Mouse (Mus musculus) liver, embryonic 11.5 days (tissue): ENCODE data around the gene Bst1. TPM values are rescaled to one million over a fixed set of nuclear protein-coding genes. Genes with fewer than 3 reads are reported as not detected.
A peak's percentile ranks its signal among the peaks of the same experiment; 100 is the strongest.

Experiments
- ATAC-seq: fragments of 200-750 bp; cut with Nextera tagmentation; replicated peaks from 2 replicates; pipeline ENCODE4 v1.8.0; 2017; ENCODE audit warnings: moderate number of reproducible peaks, mild to moderate bottlenecking, moderate TSS enrichment, moderate library complexity; ENCODE audit not compliant: low FRiP score
- DNase-seq: peaks from one replicate; pipeline ENCODE4 v3.0.0-alpha.2; 2017; ENCODE audit warnings: low spot score
- H3K27ac ChIP-seq: fragments of 300-500 bp; sonication (generic); 2 replicates; pipeline ENCODE4 v1.5.1; 2014; ENCODE audit warnings: mild to moderate bottlenecking, low read depth, low read length, control low read depth
- H3K27me3 ChIP-seq: fragments of 300-500 bp; sonication (generic); replicated peaks from 2 replicates; pipeline ENCODE4 v1.6.1; 2014; ENCODE audit warnings: low read length, mixed read lengths; ENCODE audit not compliant: control insufficient read depth, insufficient read depth
- H3K36me3 ChIP-seq: fragments of 300-500 bp; sonication (generic); 2 replicates; pipeline ENCODE4 v1.6.1; 2014; ENCODE audit warnings: mild to moderate bottlenecking, low read length, moderate library complexity, mixed read lengths; ENCODE audit not compliant: control insufficient read depth, insufficient read depth
- H3K4me1 ChIP-seq: fragments of 300-500 bp; sonication (generic); replicated peaks from 2 replicates; pipeline ENCODE4 v1.6.1; 2014; ENCODE audit warnings: low read length, mixed read lengths; ENCODE audit not compliant: control insufficient read depth, insufficient read depth
- H3K4me2 ChIP-seq: fragments of 300-500 bp; sonication (generic); 2 replicates; pipeline ENCODE4 v1.6.1; 2014; ENCODE audit warnings: mild to moderate bottlenecking, control low read depth, moderate library complexity
- H3K4me3 ChIP-seq: fragments of 300-500 bp; sonication (generic); 2 replicates; pipeline ENCODE4 v1.5.1; 2014; ENCODE audit warnings: low read depth, low read length, control low read depth
- H3K9ac ChIP-seq: fragments of 300-500 bp; sonication (generic); 2 replicates; pipeline ENCODE4 v1.6.1; 2014; ENCODE audit warnings: low read depth, low read length, control low read depth
- H3K9me3 ChIP-seq: fragments of 300-500 bp; sonication (generic); 2 replicates; pipeline ENCODE4 v1.6.1; 2016; ENCODE audit warnings: low read length, inconsistent platforms, mixed read lengths; ENCODE audit not compliant: control insufficient read depth
- WGBS: fragments of 180-500 bp; shearing (Covaris S2); extraction: QIAGEN DNeasy Blood & Tissue Kit; methylation state at CpG from one replicate; pipeline ENCODE4 v1.1.7; 2014; 5-methylcytosine and 5-hydroxymethylcytosine counted together
- polyA plus RNA-seq: library from polyadenylated mRNA; unstranded; fragments of >200 nt; fragmentation: Nextera tagmentation; extraction: Ambion mirVana; gene quantifications from 2 replicates; pipeline ENCODE4 v1.2.1, GENCODE M21; 2014

The Bst1 gene
- 0.36 TPM in 1 of 2 replicates, not detected in the other for polyA plus RNA-seq

DNA sequence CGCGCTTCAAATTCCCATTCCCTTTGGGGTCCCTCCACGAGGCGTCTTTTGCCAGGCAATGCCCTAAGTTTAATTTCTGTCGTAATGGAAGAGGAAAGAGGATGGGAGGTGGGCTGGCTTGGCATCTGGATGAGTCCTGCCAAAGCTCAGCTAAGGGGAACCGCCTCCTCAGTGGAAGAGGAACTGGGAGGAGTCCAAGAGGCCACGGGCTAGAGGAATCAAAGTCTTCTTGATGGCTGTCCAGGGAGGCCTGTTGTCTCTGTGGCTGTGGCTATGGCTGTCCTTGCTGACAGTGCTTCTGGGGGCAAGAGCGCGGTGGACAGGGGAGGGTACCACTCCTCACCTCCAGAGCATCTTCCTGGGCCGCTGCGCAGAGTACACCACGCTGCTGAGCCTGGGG lies at the start of gene Bst1:
Gene Bst1 (plus strand): TSS at position 191 of the 400 bp plus-strand sequence.
- no peak within 1 kb of the TSS for H3K4me2 ChIP-seq
- DNase-seq, result no peak
- no peaks in the 10 kb centered on the region for H3K36me3 ChIP-seq
- no peaks in the 10 kb centered on the region for H3K9me3 ChIP-seq
- H3K27me3 ChIP-seq, result no peaks in the 10 kb centered on the region
- no peak within 1 kb of the TSS for H3K27ac ChIP-seq
- H3K9ac ChIP-seq, result no peak within 1 kb of the TSS
- ATAC-seq, result no peak
- no peaks in the 10 kb centered on the region for H3K4me1 ChIP-seq
- no peak within 1 kb of the TSS for H3K4me3 ChIP-seq
- 46% methylated on average over 12 of the region's 12 CpGs for WGBS

DNA sequence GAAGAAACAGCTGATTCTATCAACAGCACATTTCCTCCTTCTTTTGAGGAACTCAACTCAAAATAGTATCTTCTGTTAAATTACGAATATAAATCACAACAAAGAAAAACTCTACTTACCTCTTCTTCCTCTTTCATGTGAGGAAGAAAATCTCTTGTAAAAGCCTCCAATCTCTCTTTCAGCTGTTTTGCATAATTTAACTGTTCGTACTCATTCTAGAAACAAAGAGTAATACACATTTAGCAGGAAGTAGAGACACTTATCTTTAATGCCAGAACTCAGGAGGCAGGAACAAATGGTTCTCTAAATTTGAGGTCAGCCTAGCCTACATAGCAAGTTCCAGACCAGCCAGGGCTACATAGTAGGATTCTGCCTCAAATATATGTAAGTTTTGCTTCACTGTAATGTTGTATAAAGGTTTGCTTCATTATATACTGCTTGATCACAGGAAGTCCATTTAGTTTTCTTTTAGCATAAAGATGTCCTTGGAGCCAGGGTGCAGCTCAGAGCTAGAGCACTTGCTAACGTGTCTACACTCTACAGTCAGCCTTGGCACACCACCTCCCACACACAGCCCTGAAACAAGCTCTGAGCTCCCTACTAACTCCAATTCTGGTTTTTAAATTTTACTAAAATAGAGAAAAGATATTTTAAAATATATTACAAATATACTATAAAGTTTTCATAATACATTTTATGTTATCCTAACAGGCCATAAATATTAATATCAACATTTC lies 47.9 kb upstream of the Bst1 start:
- WGBS, result 67% methylated on average over 3 of the region's 3 CpGs
- no peak overlapping the region for H3K9ac ChIP-seq
- ATAC-seq (no peak), DNase-seq (no peak)
- H3K4me2 ChIP-seq, result no peak overlapping the region
- H3K27me3 ChIP-seq, result no peaks in the 10 kb centered on the region
- H3K4me1 ChIP-seq, result no peaks in the 10 kb centered on the region
- no peaks in the 10 kb centered on the region for H3K9me3 ChIP-seq
- H3K27ac ChIP-seq, result no peak overlapping the region
- peaks cover 5% of the 10 kb centered on the region; the same call in 1 of the 2 replicates for H3K36me3 ChIP-seq
- H3K4me3 ChIP-seq, result no peak overlapping the region

DNA sequence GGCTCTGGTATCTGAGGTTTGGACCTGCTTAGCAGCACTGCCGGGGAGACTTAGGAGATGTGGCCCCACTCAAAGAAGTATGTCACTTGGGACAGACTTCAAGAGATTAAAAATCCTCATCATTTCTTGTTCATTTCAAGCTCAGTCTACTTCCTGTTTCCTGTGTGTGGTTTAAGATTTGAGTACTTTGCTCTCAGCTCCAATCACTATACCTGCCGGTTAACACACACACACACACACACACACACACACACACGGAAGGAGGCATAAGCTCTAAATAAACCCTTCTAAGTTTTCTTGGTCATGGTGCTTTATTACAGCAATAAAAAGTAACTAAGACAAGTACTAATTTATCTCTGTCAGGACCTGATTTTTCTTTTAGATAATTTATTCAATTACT lies 47.1 kb upstream of the Bst1 start:
- 81% methylated on average over 3 of the region's 3 CpGs for WGBS
- no peak overlapping the region for H3K4me3 ChIP-seq
- DNase-seq (no peak), ATAC-seq (no peak)
- H3K9me3 ChIP-seq, result no peaks in the 10 kb centered on the region
- H3K4me2 ChIP-seq, result no peak overlapping the region
- H3K36me3 ChIP-seq, result peaks cover 3% of the 10 kb centered on the region; the same call in 1 of the 2 replicates
- no peak overlapping the region for H3K27ac ChIP-seq
- H3K4me1 ChIP-seq, result 0 out of 2 replicates have a peak, but pooled peaks cover 2% of the 10 kb centered on the region
- H3K9ac ChIP-seq, result no peak overlapping the region
- H3K27me3 ChIP-seq, result no peaks in the 10 kb centered on the region

DNA sequence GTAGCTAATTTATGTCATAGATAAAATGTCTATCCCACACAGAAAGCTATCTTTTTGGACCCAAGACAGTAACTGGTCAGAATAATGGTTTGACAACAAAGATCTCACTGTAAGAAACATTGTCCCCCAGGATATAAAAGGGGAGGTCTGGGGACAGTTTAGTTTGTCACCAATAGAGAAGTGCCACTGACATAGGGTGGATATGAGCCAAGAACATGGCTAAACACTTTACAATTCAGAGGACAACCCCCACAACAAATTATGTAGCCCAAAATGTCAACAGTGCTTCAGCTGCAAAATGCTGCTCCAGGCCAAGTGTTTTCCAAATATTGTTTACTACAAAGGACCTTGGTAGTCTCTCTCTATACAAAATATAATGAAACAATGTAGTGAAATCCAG lies 42.3 kb upstream of the Bst1 start:
- no peak for DNase-seq

DNA sequence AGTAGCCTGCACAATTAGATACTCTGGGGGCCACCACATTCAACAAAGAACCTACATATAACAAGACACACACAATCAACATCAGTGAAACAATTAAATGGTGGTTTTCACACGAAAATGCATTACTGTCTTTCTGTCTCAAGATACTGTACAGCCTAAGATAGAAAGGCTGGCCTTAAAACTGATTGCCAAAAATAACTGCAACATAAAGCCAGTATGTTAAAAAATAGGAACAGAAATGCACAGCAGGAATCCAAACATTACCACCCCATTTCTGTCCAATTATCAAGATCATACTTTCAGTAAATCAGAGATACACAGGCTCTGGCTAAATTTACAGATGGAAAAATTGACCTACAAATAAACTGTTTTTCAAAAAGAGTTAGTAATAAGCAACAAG lies 41.7 kb upstream of the Bst1 start:
- H3K4me1 ChIP-seq, result peaks cover 19% of the 10 kb centered on the region
- H3K9ac ChIP-seq, result no peak overlapping the region
- WGBS, result 59% methylated on average over 1 of the region's 1 CpGs
- H3K4me3 ChIP-seq, result no peak overlapping the region
- no peak for ATAC-seq
- no peak overlapping the region for H3K4me2 ChIP-seq
- no peak overlapping the region for H3K27ac ChIP-seq
- H3K9me3 ChIP-seq, result no peaks in the 10 kb centered on the region
- DNase-seq, result no peak
- H3K27me3 ChIP-seq, result no peaks in the 10 kb centered on the region
- H3K36me3 ChIP-seq, result no peaks in the 10 kb centered on the region

More for the DNA sequence above, 42.3 kb upstream of the Bst1 start:
- Histone ChIP-seq H3K27me3 (no peaks in the 10 kb centered on the region), H3K36me3 (no peaks in the 10 kb centered on the region), H3K27ac (no peak overlapping the region), H3K9me3 (no peaks in the 10 kb centered on the region), H3K4me3 (no peak overlapping the region), H3K4me1 (peaks cover 19% of the 10 kb centered on the region), H3K4me2 (no peak overlapping the region), H3K9ac (no peak overlapping the region)
- ATAC-seq, result no peak

DNA sequence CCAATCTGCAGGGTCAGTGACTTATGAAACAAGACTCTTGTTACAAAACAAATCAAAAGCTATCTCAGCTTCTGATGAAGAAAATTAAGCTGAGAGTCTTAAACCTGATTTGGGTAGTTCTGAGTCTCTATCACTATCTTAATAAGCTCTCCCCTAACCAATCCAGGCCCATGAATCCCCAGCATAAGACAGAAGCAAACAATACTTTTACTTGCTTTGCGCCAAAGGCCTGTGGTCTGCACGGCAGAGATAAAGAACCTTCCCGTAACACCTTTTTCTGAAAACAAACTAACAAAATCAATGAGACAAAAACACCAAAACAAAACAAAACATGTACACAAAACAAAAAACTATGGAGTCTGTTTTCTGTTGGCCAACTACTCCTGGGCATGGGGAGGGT lies 40.1 kb upstream of the Bst1 start:
- WGBS, result 57% methylated on average over 3 of the region's 3 CpGs
- H3K4me2 ChIP-seq, result peak overlapping the region; percentile 17; the same call in 1 of the 2 replicates

DNA sequence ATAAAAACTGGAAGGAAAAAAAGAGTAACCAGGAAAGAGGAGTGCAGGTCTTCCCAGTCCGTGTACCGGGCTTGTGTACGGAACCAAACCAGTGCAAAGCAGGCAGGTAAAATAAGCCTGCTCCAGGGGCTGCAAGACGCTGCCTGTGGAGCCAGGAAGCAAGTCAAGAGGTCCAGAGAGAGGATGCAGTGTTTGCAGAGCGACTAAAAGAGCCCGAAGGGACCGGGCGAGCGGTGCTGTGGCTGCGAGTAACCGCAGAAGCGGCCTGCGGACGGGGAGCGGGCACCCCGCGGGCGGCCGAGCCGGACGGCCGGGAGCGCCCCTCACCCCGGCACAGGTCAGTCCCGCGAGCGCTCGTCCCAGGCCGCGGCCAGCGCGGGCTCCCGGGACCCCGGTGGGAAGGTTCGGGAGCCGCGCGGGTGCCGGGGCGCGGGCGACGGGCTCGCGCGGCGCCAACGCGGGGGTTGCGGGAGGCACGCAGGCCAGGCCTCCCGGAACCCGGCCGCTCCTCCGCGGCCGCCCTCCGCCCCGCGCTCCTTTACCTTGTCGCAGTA lies 37.2 kb upstream of the Bst1 start:
- Histone ChIP-seq H3K4me2 (peak overlapping the region; percentile 65), H3K4me3 (peak overlapping the region; percentile 94), H3K36me3 (no peaks in the 10 kb centered on the region), H3K9me3 (no peaks in the 10 kb centered on the region), H3K27me3 (no peaks in the 10 kb centered on the region), H3K27ac (peak overlapping the region; percentile 88), H3K4me1 (peaks cover 21% of the 10 kb centered on the region), H3K9ac (peak overlapping the region; percentile 97)
- DNase-seq (peak; percentile 68), ATAC-seq (peak; percentile 66)
- WGBS, result under 1% methylated on average over 59 of the region's 61 CpGs

More for the DNA sequence above, 40.1 kb upstream of the Bst1 start:
- H3K27me3 ChIP-seq, result no peaks in the 10 kb centered on the region
- H3K9ac ChIP-seq, result no peak overlapping the region
- DNase-seq (no peak), ATAC-seq (no peak)
- no peak overlapping the region for H3K27ac ChIP-seq
- no peaks in the 10 kb centered on the region for H3K9me3 ChIP-seq
- peaks cover 23% of the 10 kb centered on the region for H3K4me1 ChIP-seq
- no peaks in the 10 kb centered on the region for H3K36me3 ChIP-seq
- no peak overlapping the region for H3K4me3 ChIP-seq

DNA sequence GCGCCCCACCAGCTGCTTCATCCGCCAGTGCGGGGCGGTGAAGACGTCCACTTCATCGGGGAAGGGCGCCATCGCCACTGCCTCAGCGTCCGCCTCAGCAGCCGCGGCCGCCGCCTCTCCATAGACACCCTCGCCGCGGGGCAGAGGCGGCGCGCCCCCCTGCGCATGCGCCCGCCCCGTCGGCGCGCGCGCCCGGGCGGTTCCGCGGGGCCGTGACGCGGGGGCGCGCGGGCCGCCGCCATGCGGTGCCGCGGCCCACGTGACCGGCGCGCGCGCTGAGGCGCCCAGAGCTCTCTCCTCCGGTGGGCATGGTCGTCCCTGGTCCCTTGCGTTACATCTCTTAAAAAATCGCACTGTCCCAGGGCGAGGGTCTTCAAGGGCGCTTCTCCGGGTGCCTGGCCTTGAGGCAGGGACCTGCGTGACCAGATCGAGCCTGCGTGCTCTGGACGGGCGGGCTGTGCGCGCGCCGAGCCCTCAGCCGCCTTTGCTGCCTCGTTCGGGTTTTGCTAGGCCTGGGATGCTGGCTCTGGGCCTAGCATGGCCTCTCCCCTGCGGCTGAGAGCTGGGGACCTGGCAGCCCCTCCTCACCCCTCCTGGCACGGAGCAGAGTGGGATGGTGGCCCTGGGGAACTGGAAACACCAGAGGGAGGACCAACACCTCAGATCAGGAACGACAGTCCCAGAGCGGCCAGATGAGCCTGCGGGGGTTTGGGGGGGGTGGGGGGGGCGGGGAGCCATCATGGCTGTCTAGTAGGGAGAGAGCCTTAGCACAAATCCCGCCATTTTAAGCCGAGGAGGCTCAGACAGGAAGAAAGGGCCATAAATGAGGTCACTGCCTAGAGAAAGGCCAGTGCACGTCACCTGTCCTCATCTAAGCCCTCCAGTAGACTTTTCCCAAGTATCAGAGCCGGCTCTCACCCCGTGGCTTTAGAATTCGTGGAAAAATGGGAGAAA lies 36.4 kb upstream of the Bst1 start:
- H3K4me2 ChIP-seq, result peak overlapping the region; percentile 93
- peak overlapping the region; percentile 94 for H3K4me3 ChIP-seq
- peaks cover 20% of the 10 kb centered on the region for H3K4me1 ChIP-seq
- H3K9me3 ChIP-seq, result no peaks in the 10 kb centered on the region
- H3K27me3 ChIP-seq, result no peaks in the 10 kb centered on the region
- ATAC-seq, result peak; percentile 86
- H3K27ac ChIP-seq, result peak overlapping the region; percentile 88
- 4% methylated on average over 77 of the region's 82 CpGs for WGBS
- H3K9ac ChIP-seq, result peak overlapping the region; percentile 97
- peak; percentile 83 for DNase-seq
- no peaks in the 10 kb centered on the region for H3K36me3 ChIP-seq
